Mouse (Mus musculus) hematopoietic stem cell, adult 5-6 weeks (primary cell): ENCODE data around the gene Lin7b. TPM values are rescaled to one million over a fixed set of nuclear protein-coding genes. Genes with fewer than 3 reads are reported as not detected.

Experiments
- ATAC-seq, 2 experiments: fragments of 125-278 bp in 1 of 2; replicated peaks in 1 of 2; 2 replicates each; pipeline ENCODE4 v1.8.0; 2016 to 2017; ENCODE audit warnings: inconsistent platforms in 2 of 2, mild to moderate bottlenecking in 2 of 2, moderate number of reproducible peaks in 2 of 2, low read depth in 1 of 2, moderate TSS enrichment in 1 of 2; ENCODE audit not compliant: low FRiP score in 2 of 2, poor library complexity in 2 of 2, severe bottlenecking in 2 of 2, insufficient read depth in 1 of 2, low TSS enrichment in 1 of 2
- total RNA-seq: library from RNA; stranded (forward); fragments of 172-1452, 232-1000 nt; gene quantifications from 2 replicates; pipeline ENCODE4 v1.2.3, GENCODE M21; 2017

Lin7b gene
- 3.2 TPM in 1 of 2 replicates, not detected in the other for total RNA-seq

DNA sequence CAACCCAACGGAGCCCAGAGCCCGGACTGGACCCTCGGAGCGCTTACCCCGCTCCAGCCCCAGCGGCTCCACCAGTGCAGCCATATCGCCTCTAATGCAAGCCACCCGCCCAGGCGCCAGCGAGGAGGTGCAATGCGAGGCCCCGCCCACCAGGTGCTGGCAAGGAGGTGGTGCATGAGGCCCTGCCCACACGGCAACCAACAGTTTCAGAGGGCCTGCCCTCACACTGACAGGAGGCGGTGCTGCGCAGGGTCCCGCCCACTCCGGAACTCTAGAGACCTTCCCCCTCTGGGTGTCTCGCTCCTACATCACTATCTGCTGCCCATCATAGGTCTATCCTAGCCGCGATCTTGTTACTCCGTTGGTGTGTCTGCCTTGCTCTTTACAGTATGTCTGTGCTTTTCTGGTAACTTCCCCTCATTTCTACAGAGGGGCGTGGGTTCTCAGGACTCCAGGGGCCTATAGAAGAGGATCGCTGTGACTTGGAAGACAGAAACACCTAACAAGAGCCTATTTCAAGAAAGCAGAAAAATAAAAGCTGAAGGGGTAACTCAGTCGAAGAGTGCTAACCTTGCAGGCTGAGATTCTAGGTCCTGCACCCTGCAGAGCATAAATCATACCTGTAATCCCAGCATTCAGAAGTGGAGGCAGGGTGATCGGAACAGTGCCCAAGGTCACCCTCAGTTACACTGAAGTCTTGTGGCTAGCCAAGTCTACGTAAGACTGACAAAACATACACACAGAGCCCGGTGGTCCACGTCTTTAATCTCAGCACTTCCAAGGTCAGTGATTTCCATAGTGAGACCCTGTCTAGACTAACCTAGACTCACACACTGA, at the start of gene Lin7b:
Gene Lin7b, minus strand, starts transcription at position 109 of the 837 bp plus-strand sequence.
- ATAC-seq = peak; percentile 75 to 76

DNA sequence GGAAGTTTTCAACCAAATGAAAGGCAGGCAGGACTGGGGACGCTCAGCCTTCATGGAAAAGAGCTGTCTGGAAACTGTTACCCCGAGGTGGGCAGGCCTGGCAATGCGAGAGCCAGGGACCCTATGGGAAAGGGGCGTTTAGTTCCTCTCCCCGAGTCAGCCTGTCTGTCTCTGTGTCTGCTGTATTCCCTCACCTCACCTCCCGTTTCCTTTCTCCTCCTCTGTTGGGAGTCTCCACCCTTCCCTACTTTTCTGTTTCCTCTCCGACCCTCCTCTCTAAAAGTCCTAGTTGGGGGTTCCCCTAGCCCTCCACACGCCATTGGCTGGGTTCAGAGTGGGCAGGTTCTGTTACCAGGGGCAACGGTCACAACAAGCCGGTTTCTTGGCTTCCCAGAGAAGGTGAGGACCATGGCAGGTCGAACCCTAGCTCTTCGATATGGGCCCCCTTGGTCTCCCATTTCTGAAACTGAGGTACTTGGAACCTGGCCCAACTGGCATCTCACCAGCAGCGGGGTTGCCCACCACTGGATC, 47.6 kb upstream of the Lin7b start:
- 0 out of 4 replicates have a peak, but pooled peaks of 1 of the 2 experiments have one; percentile 19 for ATAC-seq

DNA sequence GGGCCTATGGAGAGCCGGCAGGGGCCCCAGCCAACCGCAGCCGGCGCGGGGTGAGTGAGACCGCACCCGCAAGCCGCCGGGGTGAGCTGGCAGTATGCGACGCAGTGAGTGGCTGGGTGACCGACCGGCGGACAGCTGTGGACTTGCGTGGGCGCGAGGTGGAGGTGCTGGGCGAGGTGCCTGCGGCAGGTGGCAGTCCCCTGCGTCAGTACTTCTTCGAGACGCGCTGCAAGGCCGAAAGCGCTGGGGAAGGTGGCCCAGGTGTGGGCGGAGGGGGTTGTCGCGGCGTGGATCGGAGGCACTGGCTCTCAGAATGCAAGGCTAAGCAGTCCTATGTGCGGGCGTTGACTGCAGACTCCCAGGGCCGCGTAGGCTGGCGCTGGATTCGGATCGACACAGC, 45.3 kb upstream of the Lin7b start:
- ATAC-seq = peak; percentile 30 to 41; a peak in 1 of 4 replicates

DNA sequence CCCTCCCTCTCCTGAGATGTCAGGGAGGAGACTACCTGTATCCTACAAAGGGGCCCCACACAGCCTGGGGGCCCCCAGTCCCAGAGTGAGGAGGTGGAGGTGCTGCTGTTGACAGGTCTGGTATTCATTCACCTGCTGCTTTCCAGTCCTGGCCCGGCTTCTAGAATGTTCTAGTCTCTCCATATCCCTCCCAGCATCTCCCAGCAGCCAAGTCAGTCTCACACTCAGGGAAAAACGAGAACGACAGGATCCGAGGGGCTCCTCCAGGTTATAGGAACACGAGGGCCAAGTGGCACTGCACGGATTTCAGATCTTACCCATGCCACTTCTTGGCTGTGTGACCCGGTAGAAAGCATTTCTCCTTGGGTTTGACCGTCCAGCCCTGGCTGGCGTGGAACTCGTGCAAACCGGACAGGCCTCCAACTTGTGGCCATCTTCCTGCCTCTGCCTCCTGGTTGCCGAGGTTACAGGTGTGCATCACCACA, 44.4 kb upstream of the Lin7b start:
- no peak for ATAC-seq

DNA sequence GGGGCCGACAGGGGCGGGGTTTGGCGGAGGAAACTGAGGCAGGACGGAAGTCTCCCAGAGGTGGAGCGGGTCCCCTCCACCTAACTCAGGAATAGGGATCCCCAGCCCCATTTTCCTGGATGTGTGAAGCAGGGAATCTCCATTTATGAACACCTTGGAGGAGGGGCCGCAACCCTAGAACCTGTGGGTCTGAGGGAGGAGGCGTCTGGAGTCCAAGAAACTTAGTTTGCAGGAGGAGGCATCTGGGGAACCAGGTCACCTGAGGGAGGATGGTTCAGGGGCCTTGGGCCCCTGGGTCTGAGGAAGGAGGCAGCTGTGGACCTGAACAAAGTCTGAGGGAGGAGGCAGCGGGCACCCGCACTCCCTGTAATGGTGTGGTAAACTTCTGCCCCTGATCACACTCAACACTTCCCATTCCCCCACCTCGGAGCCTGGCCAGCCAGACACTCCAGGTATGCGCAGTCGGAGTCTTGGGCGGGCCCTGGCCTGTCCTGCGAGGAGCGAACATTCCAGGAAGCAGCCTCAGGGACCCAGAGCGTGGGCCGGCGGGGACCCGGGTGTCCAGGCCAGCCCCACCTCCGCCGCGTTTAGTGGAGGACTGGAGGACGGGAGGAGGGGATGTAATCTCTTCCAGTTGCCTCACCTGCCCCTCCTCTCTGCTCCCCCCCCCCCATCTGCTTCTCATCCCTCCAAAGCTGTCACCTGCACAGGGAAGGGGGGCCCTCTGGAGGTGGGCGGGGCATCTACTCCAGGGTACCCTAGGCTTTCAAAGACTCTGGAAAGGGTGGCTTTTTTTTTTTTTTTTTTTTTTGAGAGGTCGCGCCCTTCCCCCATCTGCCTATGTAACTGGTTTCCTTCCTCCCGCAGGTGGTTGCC, 43.7 kb upstream of the Lin7b start:
- 0 out of 4 replicates have a peak, but pooled peaks of 1 of the 2 experiments have one; percentile 15 for ATAC-seq

DNA sequence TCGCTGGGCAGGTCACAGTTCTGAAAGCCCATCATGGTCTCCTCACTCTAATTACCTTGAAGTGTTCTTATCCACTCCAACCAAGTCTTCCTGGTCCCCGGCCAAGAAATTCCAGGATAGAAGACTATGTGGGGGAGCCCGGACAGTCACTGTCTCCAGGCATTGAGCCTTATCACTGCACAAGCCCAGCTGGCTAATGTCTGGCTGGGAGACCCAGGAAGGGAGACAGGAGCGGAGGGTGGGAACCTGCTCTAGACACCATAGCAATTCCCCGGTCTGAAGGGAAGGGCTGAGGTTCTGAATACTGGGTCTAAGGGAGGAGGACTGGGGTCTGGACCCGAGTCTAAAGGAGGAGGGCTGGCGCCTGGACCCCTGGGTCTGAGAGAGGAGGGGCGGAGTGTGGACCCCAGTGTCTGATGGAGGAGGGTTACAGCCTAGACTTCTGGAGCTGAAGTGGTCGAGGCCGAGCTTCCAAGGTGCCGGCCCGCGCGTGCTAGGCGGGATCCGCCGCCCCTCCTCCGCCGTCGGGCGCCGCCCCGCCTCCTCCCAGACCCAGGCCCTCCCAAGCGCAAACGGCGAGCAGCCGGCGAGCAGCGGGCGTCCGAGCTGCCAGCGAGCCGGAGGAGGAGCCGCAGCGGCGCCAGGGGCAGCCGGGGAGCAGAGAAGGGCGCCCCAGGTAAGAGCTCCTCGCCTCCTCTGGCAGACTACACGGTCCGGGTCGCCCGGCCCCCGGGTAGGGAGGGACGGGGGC, 42.9 kb upstream of the Lin7b start, which contains the start of gene Ntf5:
Gene Ntf5, plus strand, starts transcription at position 583 of the 751 bp plus-strand sequence.
- ATAC-seq = no peak

DNA sequence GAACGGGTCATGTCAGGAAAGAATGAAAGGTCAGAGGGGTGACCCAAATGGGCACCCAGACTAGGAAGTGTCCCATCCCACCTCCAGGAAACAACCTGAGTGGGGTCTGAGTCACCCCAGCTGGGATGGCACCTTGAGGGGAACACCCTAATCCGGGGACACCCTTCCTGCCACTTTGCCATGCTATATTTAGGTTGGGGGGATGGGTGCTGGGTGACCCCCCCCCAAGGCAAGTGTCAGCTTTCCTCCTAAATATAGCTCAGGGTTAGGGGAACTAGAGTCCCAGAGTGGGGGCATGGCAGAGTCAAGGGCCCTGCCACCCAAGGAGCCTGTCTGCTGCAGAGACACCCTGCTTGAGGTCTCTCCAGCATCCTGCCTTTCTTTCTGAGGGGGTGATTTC, 42.0 kb upstream of the Lin7b start:
- ATAC-seq = no peak

DNA sequence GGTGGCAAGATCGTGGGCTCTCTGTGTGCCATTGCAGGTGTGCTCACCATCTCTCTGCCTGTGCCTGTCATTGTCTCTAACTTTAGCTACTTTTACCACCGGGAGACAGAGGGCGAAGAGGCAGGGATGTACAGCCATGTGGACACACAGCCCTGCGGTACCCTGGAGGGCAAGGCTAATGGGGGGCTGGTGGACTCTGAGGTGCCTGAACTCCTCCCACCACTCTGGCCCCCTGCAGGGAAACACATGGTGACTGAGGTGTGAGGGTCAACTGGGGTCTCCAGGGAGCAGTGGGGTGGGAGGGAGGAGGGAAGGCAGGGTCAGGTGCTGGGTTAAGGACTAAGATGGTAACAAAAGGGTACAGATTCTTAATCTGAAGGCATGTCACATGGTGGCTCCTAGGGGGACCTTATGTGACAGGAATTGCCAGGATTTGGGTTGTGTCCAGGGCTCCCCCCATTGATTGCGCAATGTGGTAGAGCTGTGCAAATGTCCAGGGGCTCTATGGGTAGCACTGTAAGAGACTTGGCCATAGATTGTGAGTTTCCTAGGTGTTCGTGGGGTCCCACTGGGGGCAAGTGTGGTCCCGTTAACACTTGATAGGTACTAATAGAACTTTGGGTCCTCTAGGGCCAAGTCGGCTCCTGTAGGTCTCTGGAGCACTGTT, 39.2 kb upstream of the Lin7b start:
- ATAC-seq = no peak

DNA sequence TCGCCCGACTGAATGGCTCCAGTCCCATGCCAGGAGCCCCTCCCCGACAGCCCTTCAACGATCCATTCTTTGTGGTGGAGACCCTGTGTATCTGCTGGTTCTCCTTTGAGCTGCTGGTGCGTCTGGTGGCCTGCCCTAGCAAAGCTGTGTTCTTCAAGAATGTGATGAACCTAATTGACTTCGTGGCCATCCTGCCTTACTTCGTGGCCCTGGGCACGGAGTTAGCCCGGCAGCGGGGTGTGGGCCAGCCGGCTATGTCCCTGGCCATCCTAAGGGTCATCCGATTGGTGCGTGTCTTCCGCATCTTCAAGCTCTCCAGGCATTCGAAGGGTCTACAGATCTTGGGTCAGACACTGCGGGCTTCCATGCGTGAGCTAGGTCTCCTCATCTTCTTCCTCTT, 38.6 kb upstream of the Lin7b start:
- ATAC-seq = no peak

DNA sequence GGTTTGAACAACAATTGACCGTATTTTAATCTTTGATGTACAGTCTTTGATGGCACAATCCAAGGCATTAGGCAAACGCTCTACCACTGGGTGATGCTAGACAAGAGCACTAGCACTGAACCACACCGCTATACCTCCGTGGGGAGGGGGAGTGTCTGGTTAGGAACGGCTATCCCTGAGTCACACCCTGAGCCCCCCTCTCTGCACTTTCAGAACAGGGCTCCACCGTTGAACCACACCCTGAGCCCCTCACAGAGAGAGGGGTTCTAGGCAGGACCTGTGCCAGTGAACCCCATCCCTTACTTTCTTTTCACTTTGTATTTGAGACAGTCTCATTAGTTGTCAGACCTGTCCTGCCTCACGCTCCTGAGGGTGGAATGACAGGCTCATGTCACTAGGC, 38.0 kb upstream of the Lin7b start:
- ATAC-seq = no peak

DNA sequence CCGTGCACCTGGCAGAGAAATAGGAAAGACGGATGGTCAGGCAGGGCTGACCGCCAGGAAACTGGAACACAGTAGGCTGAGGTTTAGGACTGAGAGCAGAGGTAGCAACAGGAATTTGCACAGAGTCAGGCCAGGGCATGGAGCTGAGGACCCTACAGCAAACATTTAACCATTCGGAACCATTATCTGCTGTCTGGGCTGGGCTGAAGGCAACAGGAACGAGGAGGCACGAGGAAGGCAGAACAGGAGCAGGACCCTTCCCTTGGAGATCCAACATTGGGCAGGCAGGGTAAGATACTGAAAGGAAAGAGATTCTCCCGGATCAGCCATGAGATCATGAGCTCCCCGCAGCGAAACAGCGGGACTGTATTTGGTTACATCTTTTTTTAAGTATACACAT, 37.5 kb upstream of the Lin7b start:
- ATAC-seq = no peak

DNA sequence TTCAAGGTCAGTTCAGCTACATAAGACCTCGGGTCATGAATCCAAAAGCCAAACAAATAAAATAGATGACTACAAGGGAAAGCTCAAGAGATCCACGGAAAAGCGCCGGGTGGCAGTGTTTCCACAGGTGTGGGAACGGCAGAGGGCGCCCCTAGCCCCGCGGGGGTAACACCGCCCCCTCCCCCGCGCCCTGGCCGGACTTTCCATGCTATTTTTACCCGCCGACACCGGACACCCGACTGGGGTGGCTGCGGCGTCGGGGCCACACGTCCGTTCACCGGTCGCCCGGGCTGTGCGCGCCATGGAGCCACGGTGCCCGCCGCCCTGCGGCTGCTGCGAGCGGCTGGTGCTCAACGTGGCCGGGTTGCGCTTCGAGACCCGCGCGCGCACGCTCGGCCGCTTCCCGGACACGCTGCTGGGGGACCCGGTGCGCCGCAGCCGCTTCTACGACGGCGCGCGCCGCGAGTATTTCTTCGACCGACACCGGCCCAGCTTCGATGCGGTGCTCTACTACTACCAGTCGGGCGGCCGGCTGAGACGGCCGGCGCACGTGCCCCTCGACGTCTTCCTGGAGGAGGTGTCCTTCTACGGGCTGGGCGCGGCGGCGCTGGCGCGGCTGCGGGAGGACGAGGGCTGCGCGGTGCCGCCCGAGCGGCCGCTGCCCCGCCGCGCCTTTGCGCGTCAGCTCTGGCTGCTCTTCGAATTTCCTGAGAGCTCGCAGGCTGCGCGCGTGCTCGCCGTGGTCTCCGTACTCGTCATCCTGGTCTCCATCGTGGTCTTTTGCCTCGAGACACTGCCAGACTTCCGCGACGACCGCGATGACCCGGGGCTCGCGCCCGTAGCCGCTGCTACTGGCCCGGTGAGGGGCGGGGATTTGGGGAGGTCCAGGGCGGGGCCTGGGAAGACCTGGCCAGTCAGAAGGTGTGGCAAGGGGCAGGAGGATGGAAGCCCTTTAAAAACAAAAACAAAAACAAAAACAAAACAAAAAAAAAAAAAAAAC, 36.1 kb upstream of the Lin7b start:
- 0 out of 4 replicates have a peak, but pooled peaks of 1 of the 2 experiments have one; percentile 5 for ATAC-seq

DNA sequence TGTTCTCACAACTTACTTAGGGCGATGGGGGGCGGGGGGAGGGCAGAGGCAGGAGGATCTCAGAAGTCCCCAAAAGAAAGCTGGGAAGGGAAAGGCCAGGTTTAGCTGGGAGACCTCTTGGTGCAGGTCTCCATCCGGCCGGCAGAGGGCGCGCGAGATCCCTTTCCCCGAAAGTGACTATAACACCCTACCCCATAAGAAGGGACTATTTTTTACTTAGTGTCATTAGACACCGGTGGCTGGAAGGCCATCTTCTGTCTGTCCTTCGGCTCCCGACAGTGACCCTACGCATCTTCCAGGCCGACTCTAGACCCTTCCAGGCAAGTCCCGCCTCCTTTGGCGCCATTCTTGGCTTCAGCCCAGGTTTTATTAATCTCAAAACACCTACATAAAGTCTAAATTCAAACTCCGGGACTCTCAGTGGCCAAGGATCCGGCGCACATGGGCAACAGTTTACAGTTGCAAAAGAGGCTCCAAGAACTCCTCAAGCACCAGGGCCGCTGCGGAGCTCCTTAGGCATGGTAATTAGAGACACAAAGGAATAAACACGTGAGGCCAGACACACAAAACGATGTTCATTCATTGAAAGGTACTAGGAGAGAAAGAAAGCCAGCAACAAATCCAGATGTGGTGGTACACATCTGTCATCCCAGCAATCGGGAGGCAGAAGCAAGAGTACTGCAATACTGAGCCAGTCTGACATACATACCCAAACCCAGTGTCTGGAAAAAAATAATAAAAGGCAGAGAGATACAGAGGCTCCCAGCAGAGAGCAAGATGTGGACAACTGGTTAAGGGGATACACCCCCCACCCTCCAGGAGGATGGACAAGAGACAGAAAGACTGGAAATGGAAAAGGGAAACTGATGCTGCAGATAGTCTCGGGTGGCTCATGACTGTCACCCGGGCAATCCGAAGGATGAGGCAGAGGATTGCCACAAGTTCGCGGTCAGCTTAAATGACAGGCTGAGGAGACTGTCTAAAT, 35.0 kb upstream of the Lin7b start, which contains the start of gene Kcna7:
Gene Kcna7, plus strand, starts transcription at position 563 of the 985 bp plus-strand sequence.
- peak; percentile 54 to 57; a peak in 3 of 4 replicates for ATAC-seq

DNA sequence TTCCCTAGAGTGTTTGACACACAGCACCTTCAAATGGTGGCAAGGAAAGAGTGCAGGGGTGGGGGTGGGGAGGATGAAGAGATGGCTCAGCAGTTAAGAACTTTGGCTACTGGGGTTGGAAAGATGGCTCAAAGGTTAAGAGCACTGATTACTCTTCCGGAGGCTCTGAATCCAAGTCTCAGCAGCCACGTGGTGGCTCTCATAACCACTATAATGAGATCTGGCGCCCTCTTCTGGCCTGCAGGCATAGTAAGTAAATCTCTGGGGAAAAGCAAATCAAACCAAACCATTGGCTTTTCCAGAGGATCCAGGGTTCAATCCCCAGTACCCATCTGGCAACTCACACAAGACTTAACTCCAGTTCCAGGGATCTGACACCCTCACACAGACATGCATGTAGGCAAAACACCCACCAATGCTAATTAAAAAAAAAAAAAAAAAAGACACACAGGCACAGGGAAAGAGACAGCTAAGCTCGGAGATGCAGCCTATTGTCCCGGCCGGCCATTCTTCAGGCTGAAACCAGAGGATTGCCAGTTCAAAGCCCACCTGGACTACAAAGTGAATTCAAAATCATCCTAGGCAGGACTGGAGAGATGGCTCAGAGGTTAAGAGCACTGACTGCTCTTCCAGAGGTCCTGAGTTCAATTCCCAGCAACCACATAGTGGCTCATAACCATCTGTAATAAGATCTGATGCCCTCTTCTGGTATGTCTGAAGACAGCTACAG, 33.3 kb upstream of the Lin7b start:
- ATAC-seq = peak; percentile 64 to 67; a peak in 3 of 4 replicates
